Mouse (Mus musculus): ENCODE data around the gene Tmem217. TPM values are rescaled to one million over a fixed set of nuclear protein-coding genes. Genes with fewer than 3 reads are reported as not detected.

Tmem217 gene
- polyA plus RNA-seq, 1 experiment = 0.20 TPM

DNA sequence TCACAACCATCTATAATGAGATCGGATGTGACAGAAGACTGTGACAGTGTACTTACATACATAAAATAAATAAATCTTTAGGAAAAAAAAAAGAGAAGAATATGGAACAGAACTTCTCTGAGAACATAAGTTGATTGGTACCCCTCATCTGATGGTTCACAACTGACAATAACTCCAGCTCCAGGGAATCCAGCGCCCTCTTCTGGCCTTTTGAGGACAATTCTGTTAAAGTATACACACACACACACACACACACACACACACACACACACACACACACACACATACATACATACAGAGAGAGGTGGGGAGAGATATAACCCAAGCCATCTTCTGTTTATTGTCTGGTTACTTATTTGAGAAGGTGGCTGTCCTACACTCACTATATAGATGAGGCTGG, 67.8 kb downstream of the Tmem217 start:
- H3K36me3 ChIP-seq (replicated peaks; ENCODE audit: low read length) = peaks cover 17% of the 10 kb centered on the region
- no peak for TF ChIP-seq GATA1 (IDR thresholded peaks at IDR 0.05; ENCODE audit: borderline replicate concordance, low read length)
- no peak for TF ChIP-seq FLI1 (IDR thresholded peaks at IDR 0.05; ENCODE audit: low read length)
- peaks cover 70% of the 10 kb centered on the region for H3K4me1 ChIP-seq

GRCm38 (mm10) chr17:29483282-29483681, 68.9 kb downstream of the Tmem217 start:
- Histone ChIP-seq H3K4me3 (replicated peaks) (no peak overlapping the region), H3K9me3 (peaks cover 18% of the 10 kb centered on the region; the same call in 1 of the 2 replicates), H3K27me3 (replicated peaks) (no peaks in the 10 kb centered on the region), H3K4me1 (peaks cover 65% of the 10 kb centered on the region), H3K36me3 (replicated peaks; ENCODE audit: low read length) (peaks cover 17% of the 10 kb centered on the region)
- TF ChIP-seq GATA1 (IDR thresholded peaks at IDR 0.05; ENCODE audit: borderline replicate concordance, low read length) = no peak
- no peak for TF ChIP-seq FLI1 (IDR thresholded peaks at IDR 0.05; ENCODE audit: low read length)

More for the DNA sequence above, 67.8 kb downstream of the Tmem217 start:
- H3K4me3 ChIP-seq (replicated peaks) = no peak overlapping the region
- H3K9me3 ChIP-seq = peaks cover 18% of the 10 kb centered on the region; the same call in 1 of the 2 replicates
- H3K27me3 ChIP-seq (replicated peaks) = no peaks in the 10 kb centered on the region

DNA sequence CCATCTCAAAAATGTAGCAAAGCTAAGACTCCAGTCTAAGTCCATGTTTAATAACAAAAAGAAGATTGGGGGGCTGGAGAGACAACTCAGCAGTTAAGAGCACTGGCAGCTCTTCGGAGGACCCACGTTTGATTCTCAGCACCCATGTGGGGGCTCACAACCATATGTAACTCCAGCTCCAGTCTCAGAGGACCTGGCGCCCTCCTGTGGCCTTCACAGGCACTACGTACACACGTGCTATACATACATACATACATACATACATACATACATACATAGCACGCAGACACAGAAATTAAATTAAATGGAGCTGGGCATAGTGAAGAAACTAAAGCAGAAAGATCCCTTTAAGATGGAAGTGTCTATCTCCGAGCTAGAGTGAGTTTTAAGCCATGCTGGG, 69.6 kb downstream of the Tmem217 start:
- Histone ChIP-seq H3K9me3 (peaks cover 18% of the 10 kb centered on the region; the same call in 1 of the 2 replicates), H3K4me1 (peaks cover 66% of the 10 kb centered on the region)

DNA sequence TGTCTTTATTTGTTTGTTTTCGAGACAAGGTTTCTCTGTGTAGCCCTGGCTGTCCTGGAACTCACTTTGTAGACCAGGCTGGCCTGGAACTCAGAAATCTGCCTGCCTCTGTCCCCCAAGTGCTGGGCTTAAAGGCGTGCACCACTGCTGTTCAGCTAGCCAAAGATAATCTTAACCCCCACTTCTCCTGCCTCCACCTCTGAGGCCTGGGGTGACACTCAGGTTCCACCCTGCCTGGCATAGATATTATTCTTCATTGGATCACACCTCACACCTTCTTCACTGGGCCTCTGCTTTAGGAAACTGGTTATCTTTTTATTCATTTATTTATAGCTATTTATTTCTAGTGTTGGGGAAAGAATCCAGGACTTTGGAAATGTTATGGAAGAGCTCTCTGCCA, 71.9 kb downstream of the Tmem217 start:
- Histone ChIP-seq H3K4me3 (replicated peaks) (no peak overlapping the region), H3K4me1 (peaks cover 47% of the 10 kb centered on the region), H3K27me3 (replicated peaks) (no peaks in the 10 kb centered on the region), H3K36me3 (replicated peaks; ENCODE audit: low read length) (peaks cover 17% of the 10 kb centered on the region), H3K9me3 (peaks cover 18% of the 10 kb centered on the region; the same call in 1 of the 2 replicates)
- no peak for TF ChIP-seq FLI1 (IDR thresholded peaks at IDR 0.05; ENCODE audit: low read length)
- no peak for TF ChIP-seq GATA1 (IDR thresholded peaks at IDR 0.05; ENCODE audit: borderline replicate concordance, low read length)

More for the DNA sequence above, 69.6 kb downstream of the Tmem217 start:
- TF ChIP-seq GATA1 (IDR thresholded peaks at IDR 0.05; ENCODE audit: borderline replicate concordance, low read length) (no peak), FLI1 (IDR thresholded peaks at IDR 0.05; ENCODE audit: low read length) (no peak)
- no peak overlapping the region for H3K4me3 ChIP-seq (replicated peaks)
- peaks cover 17% of the 10 kb centered on the region for H3K36me3 ChIP-seq (replicated peaks; ENCODE audit: low read length)
- H3K27me3 ChIP-seq (replicated peaks) = no peaks in the 10 kb centered on the region

- Histone ChIP-seq H3K27me3 (replicated peaks) (no peaks in the 10 kb centered on the region), H3K4me1 (peaks cover 51% of the 10 kb centered on the region), H3K9me3 (peaks cover 12% of the 10 kb centered on the region; the same call in 1 of the 2 replicates), H3K36me3 (replicated peaks; ENCODE audit: low read length) (peaks cover 12% of the 10 kb centered on the region), H3K4me3 (replicated peaks) (no peak overlapping the region)
- TF ChIP-seq FLI1 (IDR thresholded peaks at IDR 0.05; ENCODE audit: low read length) (no peak), GATA1 (IDR thresholded peaks at IDR 0.05; ENCODE audit: borderline replicate concordance, low read length) (no peak)
Observed at GRCm38 (mm10) chr17:29478271-29478670, 73.9 kb downstream of the Tmem217 start.

GRCm38 (mm10) chr17:29477357-29477756, 74.8 kb downstream of the Tmem217 start:
- TF ChIP-seq FLI1 (IDR thresholded peaks at IDR 0.05; ENCODE audit: low read length) (no peak), GATA1 (IDR thresholded peaks at IDR 0.05; ENCODE audit: borderline replicate concordance, low read length) (no peak)
- Histone ChIP-seq H3K36me3 (replicated peaks; ENCODE audit: low read length) (peaks cover 3% of the 10 kb centered on the region), H3K27me3 (replicated peaks) (no peaks in the 10 kb centered on the region)

DNA sequence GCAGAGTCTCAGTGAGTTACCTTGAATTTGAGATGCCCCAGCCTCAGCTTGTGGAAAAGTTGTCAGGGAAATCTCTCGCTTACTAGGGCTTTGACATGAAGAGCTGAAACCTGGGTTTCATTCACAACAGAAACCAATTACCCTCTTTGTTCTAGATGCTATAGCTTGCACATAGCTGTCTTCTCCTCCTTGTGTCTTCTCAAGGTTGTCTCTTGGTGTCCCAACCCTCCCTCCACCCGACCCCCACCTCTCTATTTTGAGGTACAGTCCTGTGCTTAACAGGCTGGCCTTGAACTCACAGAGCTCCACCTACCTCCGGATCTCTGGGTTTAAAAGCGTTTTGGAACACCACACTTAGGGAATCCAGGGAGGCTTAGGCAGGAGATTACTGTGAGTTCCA, 75.7 kb downstream of the Tmem217 start:
- Histone ChIP-seq H3K4me3 (replicated peaks) (no peak overlapping the region), H3K9me3 (peaks cover 7% of the 10 kb centered on the region), H3K27me3 (replicated peaks) (no peaks in the 10 kb centered on the region), H3K4me1 (peaks cover 46% of the 10 kb centered on the region), H3K36me3 (replicated peaks; ENCODE audit: low read length) (no peaks in the 10 kb centered on the region)
- TF ChIP-seq FLI1 (IDR thresholded peaks at IDR 0.05; ENCODE audit: low read length) (no peak), GATA1 (IDR thresholded peaks at IDR 0.05; ENCODE audit: borderline replicate concordance, low read length) (no peak)

More at GRCm38 (mm10) chr17:29477357-29477756, 74.8 kb downstream of the Tmem217 start:
- Histone ChIP-seq H3K9me3 (peaks cover 3% of the 10 kb centered on the region; the same call in 1 of the 2 replicates), H3K4me1 (peaks cover 48% of the 10 kb centered on the region), H3K4me3 (replicated peaks) (no peak overlapping the region)

Other genes with a start within 250 kb of the Tmem217 start
- 1.6 and 4.7 TPM in 2 replicates for gene Pi16, start 234.7 kb downstream of the Tmem217 start, polyA plus RNA-seq (2012; ENCODE audit: insufficient read depth, low replicate concordance)
- 140 and 280 TPM in 2 replicates for gene Mtch1, start 204.5 kb downstream of the Tmem217 start, polyA plus RNA-seq (2012; ENCODE audit: insufficient read depth, low replicate concordance)
- 4.3 and 23.7 TPM in 2 replicates for gene Fgd2, start 191.5 kb downstream of the Tmem217 start, polyA plus RNA-seq (2012; ENCODE audit: insufficient read depth, low replicate concordance)
- gene Pim1, start 61.6 kb downstream of the Tmem217 start, polyA plus RNA-seq (2012; ENCODE audit: insufficient read depth, low replicate concordance) = 350 and 629 TPM in 2 replicates
- gene Gm17657, start 2.7 kb downstream of the Tmem217 start, polyA plus RNA-seq (2012; ENCODE audit: insufficient read depth, low replicate concordance) = not detected in 2 replicates
- gene Tbc1d22b, start 2.6 kb downstream of the Tmem217 start, polyA plus RNA-seq (2012; ENCODE audit: insufficient read depth, low replicate concordance) = 9.9 and 12.4 TPM in 2 replicates
- gene Rnf8, start 62.4 kb upstream of the Tmem217 start, polyA plus RNA-seq (2012; ENCODE audit: insufficient read depth, low replicate concordance) = 7.7 and 8.0 TPM in 2 replicates
- gene Gm28043, start 62.5 kb upstream of the Tmem217 start, polyA plus RNA-seq (2012; ENCODE audit: insufficient read depth, low replicate concordance) = not detected in 2 replicates
- 10.6 and 22.3 TPM in 2 replicates for gene Cmtr1, start 108.2 kb upstream of the Tmem217 start, polyA plus RNA-seq (2012; ENCODE audit: insufficient read depth, low replicate concordance)
- 1.2 and 9.1 TPM in 2 replicates for gene Ccdc167, start 164.7 kb upstream of the Tmem217 start, polyA plus RNA-seq (2012; ENCODE audit: insufficient read depth, low replicate concordance)

All from megakaryocyte, embryonic 14.5 days (primary cell).